Mouse (Mus musculus) embryonic fibroblast, embryonic 13.5 days (primary cell): ENCODE measurements at regions not wholly inside any gene's neighbourhood (a gene's known extent, or its start where the extent isn't known, plus 50 kb on each side); places are given as distances from the start of the nearest gene placed in this dataset.
"Not testable (repeated sequence)": the region's sequence is repeated elsewhere in the genome, so short reads cannot be mapped to it uniquely, and the experiment has no call there.

Experiments used
- H3K27ac ChIP-seq: 2 replicates; pipeline ENCODE4 v1.5.1; 2012; ENCODE audit warnings: low read length, control low read depth, inconsistent platforms; ENCODE audit not compliant: insufficient read depth
- H3K4me1 ChIP-seq: 2 replicates; pipeline ENCODE4 v1.6.1; 2011; ENCODE audit warnings: low read length; ENCODE audit not compliant: control insufficient read depth, insufficient read depth
- H3K4me3 ChIP-seq: 2 replicates; pipeline ENCODE4 v1.5.1; 2011; ENCODE audit warnings: mild to moderate bottlenecking, control low read depth, low read length; ENCODE audit not compliant: insufficient read depth
- CTCF ChIP-seq: IDR thresholded peaks from 2 replicates; pipeline ENCODE4 v1.5.1; 2011; ENCODE audit warnings: mild to moderate bottlenecking, control low read depth, low read length, moderate library complexity, borderline replicate concordance; ENCODE audit not compliant: insufficient read depth
- POLR2A ChIP-seq: IDR thresholded peaks from 2 replicates; pipeline ENCODE4 v1.6.1; 2011; ENCODE audit warnings: low read depth, mild to moderate bottlenecking, control low read depth, low read length, moderate library complexity

- H3K27ac ChIP-seq, result no peak overlapping the region
- H3K4me1 ChIP-seq, result no peaks in the 10 kb centered on the region
- no peak for TF ChIP-seq POLR2A
- TF ChIP-seq CTCF, result no peak
Observed at GRCm38 (mm10) chr15:10076061-10076400, 101.0 kb upstream of the Prlr start.

GRCm38 (mm10) chr15:10078434-10078833, 98.6 kb upstream of the Prlr start:
- no peaks in the 10 kb centered on the region for H3K4me1 ChIP-seq
- TF ChIP-seq POLR2A, result no peak
- no peak for TF ChIP-seq CTCF

More at GRCm38 (mm10) chr15:10076061-10076400, 101.0 kb upstream of the Prlr start:
- no peak overlapping the region for H3K4me3 ChIP-seq

GRCm38 (mm10) chr15:10079510-10079909, 97.5 kb upstream of the Prlr start:
- no peaks in the 10 kb centered on the region for H3K4me1 ChIP-seq
- TF ChIP-seq POLR2A (no peak), CTCF (no peak)
- H3K4me3 ChIP-seq, result no peak overlapping the region
- no peak overlapping the region for H3K27ac ChIP-seq

More at GRCm38 (mm10) chr15:10078434-10078833, 98.6 kb upstream of the Prlr start:
- no peak overlapping the region for H3K4me3 ChIP-seq
- H3K27ac ChIP-seq, result no peak overlapping the region

GRCm38 (mm10) chr15:10088691-10089090, 88.3 kb upstream of the Prlr start:
- TF ChIP-seq CTCF, result no peak
- TF ChIP-seq POLR2A, result no peak
- H3K4me3 ChIP-seq, result no peak overlapping the region
- peak overlapping the region; percentile 54; the same call in 1 of the 2 replicates for H3K27ac ChIP-seq
- peaks cover 8% of the 10 kb centered on the region for H3K4me1 ChIP-seq

GRCm38 (mm10) chr15:10090384-10091092, 86.5 kb upstream of the Prlr start:
- Histone ChIP-seq H3K4me1 (peaks cover 8% of the 10 kb centered on the region), H3K4me3 (no peak overlapping the region), H3K27ac (no peak overlapping the region)
- TF ChIP-seq CTCF, result no peak
- TF ChIP-seq POLR2A, result no peak

- Histone ChIP-seq H3K4me1 (no peaks in the 10 kb centered on the region), H3K4me3 (no peak overlapping the region), H3K27ac (no peak overlapping the region)
- TF ChIP-seq POLR2A (no peak), CTCF (no peak)
Observed at GRCm38 (mm10) chr15:10103350-10103749, 73.7 kb upstream of the Prlr start.

- H3K4me3 ChIP-seq, H3K4me1 ChIP-seq, H3K27ac ChIP-seq: not testable (repeated sequence)
Observed at GRCm38 (mm10) chr15:10105211-10105976, 71.6 kb upstream of the Prlr start.

GRCm38 (mm10) chr15:10106853-10107252, 70.2 kb upstream of the Prlr start:
- no peak overlapping the region for H3K4me3 ChIP-seq
- no peaks in the 10 kb centered on the region for H3K4me1 ChIP-seq
- TF ChIP-seq CTCF (no peak), POLR2A (no peak)
- H3K27ac ChIP-seq, result no peak overlapping the region
